Mouse (Mus musculus) macrophage (primary cell): ENCODE data around the gene Cpt1b. TPM values are rescaled to one million over a fixed set of nuclear protein-coding genes. Genes with fewer than 3 reads are reported as not detected.

Experiments used
- polyA plus RNA-seq: library from polyadenylated mRNA; stranded (reverse); fragments of 250-400 nt; gene quantifications from 3 replicates; pipeline ENCODE4 v1.2.4, GENCODE M21; 2018; ENCODE audit warnings: inconsistent platforms

Cpt1b gene
- polyA plus RNA-seq, 1 experiment from 2014 or later, result 0.24 TPM

Other genes with a start within 250 kb of the Cpt1b start
- 226 to 333 TPM (median 246 TPM) in 3 replicates for gene Plxnb2, start 245.1 kb downstream of the Cpt1b start, polyA plus RNA-seq
- gene Dennd6b, start 229.4 kb downstream of the Cpt1b start, polyA plus RNA-seq, result 0.80 to 2.0 TPM (median 1.1 TPM) in 3 replicates
- 15.7 to 23.8 TPM (median 17.1 TPM) in 3 replicates for gene Ppp6r2, start 214.3 kb downstream of the Cpt1b start, polyA plus RNA-seq
- gene Sbf1, start 110.6 kb downstream of the Cpt1b start, polyA plus RNA-seq, result 25.5 to 41.4 TPM (median 33.6 TPM) in 3 replicates
- gene Adm2, start 103.1 kb downstream of the Cpt1b start, polyA plus RNA-seq, result not detected in 3 replicates
- not detected in 3 replicates for gene Miox, start 91.5 kb downstream of the Cpt1b start, polyA plus RNA-seq
- 19.8 to 30.4 TPM (median 23.9 TPM) in 3 replicates for gene Lmf2, start 70.2 kb downstream of the Cpt1b start, polyA plus RNA-seq
- gene Ncaph2, start 70.1 kb downstream of the Cpt1b start, polyA plus RNA-seq, result 37.1 to 52.3 TPM (median 40.4 TPM) in 3 replicates
- gene Sco2, start 52.0 kb downstream of the Cpt1b start, polyA plus RNA-seq, result 8.7 to 28.2 TPM (median 22.9 TPM) in 3 replicates
- gene Tymp, start 48.8 kb downstream of the Cpt1b start, polyA plus RNA-seq, result 0.43 to 1.6 TPM (median 0.93 TPM) in 3 replicates
- not detected in 3 replicates for gene Odf3b, start 46.6 kb downstream of the Cpt1b start, polyA plus RNA-seq
- gene Klhdc7b, start 40.9 kb downstream of the Cpt1b start, polyA plus RNA-seq, result not detected in 3 replicates
- not detected in 3 replicates for gene Syce3, start 15.4 kb downstream of the Cpt1b start, polyA plus RNA-seq
- gene C730034F03Rik, start 3.7 kb upstream of the Cpt1b start, polyA plus RNA-seq, result 0.40 to 0.83 TPM (median 0.54 TPM) in 3 replicates
- gene Gm44502, start 3.8 kb upstream of the Cpt1b start, polyA plus RNA-seq, result 0.07 to 0.42 TPM in 2 of 3 replicates, not detected in the other
- gene Chkb, start 4.0 kb upstream of the Cpt1b start, polyA plus RNA-seq, result 26.6 to 54.6 TPM (median 36.7 TPM) in 3 replicates
- not detected in 3 replicates for gene Mapk8ip2, start 28.1 kb upstream of the Cpt1b start, polyA plus RNA-seq
- 18.4 to 33.2 TPM (median 20.7 TPM) in 3 replicates for gene Arsa, start 51.6 kb upstream of the Cpt1b start, polyA plus RNA-seq
- not detected in 3 replicates for gene Shank3, start 73.8 kb upstream of the Cpt1b start, polyA plus RNA-seq
- not detected in 3 replicates for gene Acr, start 142.5 kb upstream of the Cpt1b start, polyA plus RNA-seq
- 4.3 to 7.5 TPM (median 6.2 TPM) in 3 replicates for gene Rabl2, start 166.1 kb upstream of the Cpt1b start, polyA plus RNA-seq